Mouse (Mus musculus) gastrocnemius, postnatal 14 days (tissue): Measurements from ENCODE around the gene Gnaz. TPM values are rescaled to one million over a fixed set of nuclear protein-coding genes. Genes with fewer than 3 reads are reported as not detected.

Experiments used
- DNase-seq: peaks from one replicate; pipeline ENCODE4 v3.0.0; 2021; ENCODE audit warnings: mixed read lengths
- intact Hi-C: fragments of 180-260 bp; cut with DNase I; formaldehyde crosslinking; loops from one replicate; pipeline ENCODE4 v1.15.1; 2025; ENCODE audit warnings: low total_unique reads
- total RNA-seq, 2 experiments: library from RNA; stranded (reverse); gene quantifications; 2 replicates each; pipeline ENCODE4 v1.2.3; 2021

Gene Gnaz
- total RNA-seq, 2 experiments from 2014 or later, result 0.18 to 1.2 TPM

DNA sequence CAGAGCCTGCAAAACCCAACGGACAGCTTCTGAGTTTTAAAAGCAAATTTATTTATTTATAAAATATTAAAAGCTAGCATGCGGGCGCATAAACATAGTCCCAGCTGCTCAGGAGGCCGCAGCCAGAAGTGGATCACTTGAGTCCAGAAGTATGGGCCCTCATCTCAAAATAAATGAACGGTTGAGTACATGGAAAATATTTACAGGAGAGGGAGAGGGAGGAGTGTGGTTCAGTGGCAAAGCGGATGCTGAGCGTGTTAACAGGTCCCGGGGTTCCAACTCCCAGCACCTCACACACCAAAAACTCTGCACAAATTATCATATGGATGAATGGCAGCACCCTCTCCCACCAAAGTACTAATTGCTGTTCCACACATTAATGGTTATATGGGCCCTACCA lies 91.4 kb downstream of the Gnaz start:
- intact Hi-C loops, result no loop called here
- no peak for DNase-seq

GRCm38 (mm10) chr10:75058761-75059395 lies 91.9 kb downstream of the Gnaz start:
- intact Hi-C loops, result no loop called here
- DNase-seq, result no peak

DNA sequence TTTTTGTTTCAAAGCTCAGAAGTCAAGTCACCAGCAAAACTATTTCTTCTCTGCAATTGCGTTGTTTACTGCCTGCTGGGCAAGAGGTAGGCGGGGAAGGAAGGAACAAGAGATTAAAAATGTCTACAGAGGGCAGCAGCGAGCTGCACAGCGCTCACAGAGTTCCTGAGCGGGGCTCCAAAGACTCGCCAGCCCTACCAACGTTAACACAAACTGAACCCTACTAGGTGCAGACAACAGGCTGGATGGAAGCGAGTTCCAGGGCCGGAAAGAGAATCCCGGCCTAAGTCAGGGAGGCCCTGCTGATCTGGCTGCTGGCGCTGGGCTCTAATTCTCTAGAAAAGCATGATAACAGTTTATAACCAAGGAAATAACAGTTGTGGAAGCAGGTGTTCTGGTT lies 92.4 kb downstream of the Gnaz start:
- intact Hi-C loops, result no loop called here
- DNase-seq, result peak; percentile 60

DNA sequence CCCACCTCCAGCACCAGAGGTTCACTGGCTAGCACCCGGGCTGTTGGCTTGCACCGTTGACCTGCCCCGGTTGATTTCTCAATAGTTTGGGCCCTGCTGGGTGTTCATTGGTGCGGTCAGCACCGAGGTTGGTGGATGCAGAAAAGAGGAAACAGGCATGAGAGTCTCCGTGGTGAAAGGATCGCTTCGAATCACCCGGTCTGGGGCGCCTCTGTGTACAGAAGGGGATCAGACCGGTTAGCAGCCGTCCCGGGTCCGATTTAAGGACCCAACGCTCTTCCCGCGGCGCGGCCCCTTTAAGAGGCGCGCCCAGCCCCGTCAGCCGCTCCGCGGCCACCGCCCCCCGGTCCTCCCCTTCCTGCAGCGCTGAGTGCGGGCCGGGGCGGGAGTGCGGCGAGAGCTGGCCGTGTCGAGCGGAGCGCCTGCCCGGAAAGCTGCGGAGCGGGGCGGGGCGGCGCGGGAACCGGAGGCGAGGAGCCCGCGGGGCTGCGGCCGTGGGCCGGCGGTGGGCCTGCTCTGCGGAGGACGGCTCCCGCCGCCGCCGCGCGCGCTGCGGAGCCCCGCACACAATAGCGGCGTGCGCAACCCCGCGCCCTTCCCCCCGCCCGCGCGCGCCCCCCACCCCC lies 93.4 kb downstream of the Gnaz start, which contains the start of gene Bcr:
Gene Bcr (plus strand): TSS at position 376 of the 626 bp plus-strand sequence.
- DNase-seq, result peak; percentile 81
- intact Hi-C loops, result loop anchor here (2.0 to 5.0 kb wide), 2 partner anchors 47 to 90 kb away; no protein-coding TSS in a partner anchor

DNA sequence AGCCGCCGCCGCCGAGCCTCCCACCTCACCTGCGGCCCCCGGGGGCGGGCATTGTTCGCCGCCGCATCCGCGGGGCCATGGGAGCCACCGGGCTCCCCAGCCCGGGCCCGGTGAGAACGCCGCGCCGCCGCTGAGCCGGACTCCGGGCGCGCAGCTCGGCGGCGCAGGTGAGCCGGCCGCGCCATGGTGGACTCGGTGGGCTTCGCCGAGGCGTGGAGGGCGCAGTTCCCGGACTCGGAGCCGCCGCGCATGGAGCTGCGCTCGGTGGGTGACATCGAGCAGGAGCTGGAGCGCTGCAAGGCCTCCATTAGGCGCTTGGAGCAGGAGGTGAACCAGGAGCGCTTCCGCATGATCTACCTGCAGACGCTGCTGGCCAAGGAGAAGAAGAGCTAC lies 93.9 kb downstream of the Gnaz start:
- no peak for DNase-seq
- intact Hi-C loops, result loop anchor here (2.0 to 5.0 kb wide), 2 partner anchors 46 to 90 kb away; no protein-coding TSS in a partner anchor

- intact Hi-C loops, result loop anchor here (2.0 to 5.0 kb wide), 2 partner anchors 46 to 89 kb away; no protein-coding TSS in a partner anchor
- no peak for DNase-seq
Measured at GRCm38 (mm10) chr10:75061341-75062188, 94.6 kb downstream of the Gnaz start.

GRCm38 (mm10) chr10:75062189-75062561 lies 95.2 kb downstream of the Gnaz start:
- intact Hi-C loops, result loop anchor here (5.0 kb wide), 1 partner anchor 45 kb away; no protein-coding TSS in a partner anchor
- DNase-seq, result no peak

- intact Hi-C loops, result loop anchor here (5.0 kb wide), 1 partner anchor 45 kb away; no protein-coding TSS in a partner anchor
- DNase-seq, result no peak
Measured at GRCm38 (mm10) chr10:75062621-75063020, 95.6 kb downstream of the Gnaz start.

- intact Hi-C loops, result loop anchor here (5.0 kb wide), 1 partner anchor 44 kb away; no protein-coding TSS in a partner anchor
- DNase-seq, result no peak
Measured at GRCm38 (mm10) chr10:75063301-75063965, 96.5 kb downstream of the Gnaz start.

DNA sequence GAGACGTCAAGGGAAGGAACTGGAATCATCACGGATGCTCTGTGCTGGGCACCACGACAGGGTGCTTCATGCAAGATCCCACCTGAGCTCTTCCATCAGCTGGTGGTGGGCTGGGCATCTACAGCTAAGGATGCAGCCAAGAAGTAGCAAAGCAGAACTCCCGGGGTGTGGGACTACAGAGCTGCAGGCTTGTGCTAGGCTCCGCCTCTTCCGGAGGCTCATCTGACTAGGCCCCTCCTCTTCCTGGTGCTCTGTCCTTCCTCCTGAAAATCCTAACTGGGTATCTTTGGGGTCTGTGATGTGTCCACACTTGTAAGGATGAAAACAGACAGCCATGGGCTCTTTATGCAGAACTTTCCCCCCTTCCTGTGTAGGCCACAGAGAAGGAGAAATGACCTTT lies 98.7 kb downstream of the Gnaz start:
- no peak for DNase-seq
- intact Hi-C loops, result no loop called here

Other genes with a start within 250 kb of the Gnaz start
- not detected for gene Rsph14, start 65.4 kb downstream of the Gnaz start, total RNA-seq
- under 1 TPM; 0.66 to 0.76 TPM for gene Rab36, start 69.9 kb downstream of the Gnaz start, total RNA-seq
- gene Bcr, start 93.4 kb downstream of the Gnaz start, total RNA-seq, result 1 to 10 TPM; 4.7 to 5.3 TPM
- gene Specc1l, start 244.9 kb downstream of the Gnaz start, total RNA-seq, result 10 to 100 TPM; 33.5 TPM